ENCODE assay signal across 7 mouse cellular contexts in the genomic region with DNA sequence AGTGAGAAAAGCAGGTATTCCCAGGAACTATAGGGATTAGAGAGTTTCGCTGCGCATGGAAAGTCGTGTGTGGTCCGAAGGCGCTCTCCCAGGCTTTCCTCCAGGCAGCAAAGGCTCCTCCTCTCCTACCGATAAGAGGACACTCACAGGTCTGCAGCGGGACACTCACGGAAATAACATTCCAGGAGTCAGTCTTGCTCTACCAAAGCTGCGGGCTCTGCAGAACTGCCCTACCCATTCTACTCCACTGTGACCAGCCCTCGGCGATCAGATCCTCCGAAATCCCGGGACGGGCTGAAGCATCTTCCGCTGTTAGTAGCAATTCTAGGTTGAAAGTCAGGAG. TPM values are rescaled to one million over a fixed set of nuclear protein-coding genes. Genes with fewer than 3 reads are reported as not detected.
A peak's percentile ranks its signal among the peaks of the same experiment; 100 is the strongest.
DNase-seq lines count a peak whose midpoint lies in the region; ATAC-seq lines count a peak whose summit lies in the region.

No protein-coding gene starts in this region.

- H3K9me3 ChIP-seq in neural tube, embryonic 11.5 days (ENCODE audit: control insufficient read depth, low read length) = no peaks in the 10 kb centered on the region
- H3K9me3 ChIP-seq in embryonic facial prominence, embryonic 15.5 days (replicated peaks) = no peaks in the 10 kb centered on the region
- H3K9me3 ChIP-seq in midbrain, embryonic 16.5 days (replicated peaks; ENCODE audit: control insufficient read depth, low read length, poor library complexity, severe bottlenecking) = no peaks in the 10 kb centered on the region

- no peaks in the 10 kb centered on the region for H3K4me1 ChIP-seq in neural tube, embryonic 11.5 days (ENCODE audit: control insufficient read depth, insufficient read depth, low read length)
- H3K4me1 ChIP-seq in embryonic facial prominence, embryonic 15.5 days = peaks cover 16% of the 10 kb centered on the region
- peaks cover 10% of the 10 kb centered on the region; the same call in 1 of the 2 replicates for H3K4me1 ChIP-seq in midbrain, embryonic 16.5 days (ENCODE audit: control insufficient read depth, insufficient read depth, low read length)

- peak overlapping the region; percentile 18 for H3K4me3 ChIP-seq in neural tube, embryonic 11.5 days (ENCODE audit: low read depth, low read length)
- H3K4me3 ChIP-seq in embryonic facial prominence, embryonic 15.5 days (replicated peaks) = peak overlapping the region; percentile 40
- peak overlapping the region; percentile 40 for H3K4me3 ChIP-seq in midbrain, embryonic 16.5 days (ENCODE audit: low read depth, low read length)

- H3K4me2 ChIP-seq in neural tube, embryonic 11.5 days (ENCODE audit: low read depth) = peak overlapping the region; percentile 48
- peak overlapping the region; percentile 73 for H3K4me2 ChIP-seq in embryonic facial prominence, embryonic 15.5 days (replicated peaks)
- H3K4me2 ChIP-seq in midbrain, embryonic 16.5 days (ENCODE audit: low read length) = peak overlapping the region; percentile 62

- H3K27me3 ChIP-seq in neural tube, embryonic 11.5 days (ENCODE audit: control insufficient read depth, insufficient read depth, low read length) = peaks cover 27% of the 10 kb centered on the region
- peaks cover 44% of the 10 kb centered on the region for H3K27me3 ChIP-seq in embryonic facial prominence, embryonic 15.5 days
- peaks cover 15% of the 10 kb centered on the region for H3K27me3 ChIP-seq in midbrain, embryonic 16.5 days (ENCODE audit: control insufficient read depth, insufficient read depth, low read depth, low read length)

- no peak overlapping the region for H3K9ac ChIP-seq in neural tube, embryonic 11.5 days (ENCODE audit: low read length)
- H3K9ac ChIP-seq in embryonic facial prominence, embryonic 15.5 days = no peak overlapping the region; the same call in 1 of the 2 replicates
- H3K9ac ChIP-seq in midbrain, embryonic 16.5 days (ENCODE audit: low read depth, low read length) = peak overlapping the region; percentile 58

- no peak overlapping the region for H3K27ac ChIP-seq in neural tube, embryonic 11.5 days (ENCODE audit: low read depth, low read length)
- no peak overlapping the region for H3K27ac ChIP-seq in embryonic facial prominence, embryonic 15.5 days (replicated peaks)
- no peak overlapping the region for H3K27ac ChIP-seq in midbrain, embryonic 16.5 days (ENCODE audit: low read length)

- no peak; the same call in 1 of the 2 replicates for ATAC-seq in neural tube, embryonic 11.5 days (ENCODE audit: insufficient read depth, low FRiP score, low TSS enrichment)
- no peak for ATAC-seq in embryonic facial prominence, embryonic 15.5 days (ENCODE audit: insufficient number of reproducible peaks, low FRiP score, low TSS enrichment, low read depth)
- ATAC-seq in midbrain, embryonic 16.5 days = no peak

- peak; percentile 41 for DNase-seq in neural tube, embryonic 11.5 days (ENCODE audit: low spot score)
- no peak for DNase-seq in neural tube, embryonic 10.5 days (ENCODE audit: extremely low spot score, low spot score)
- DNase-seq in kidney, postnatal 10 days = peak; percentile 15
- DNase-seq in left cerebral cortex, postnatal 36 days (ENCODE audit: low spot score in 2 of 2) = no peak
- DNase-seq in urinary bladder, postnatal 10 days (ENCODE audit: low spot score) = no peak

- H3K36me3 ChIP-seq in neural tube, embryonic 11.5 days (ENCODE audit: control insufficient read depth, insufficient read depth, low read length) = no peaks in the 10 kb centered on the region
- no peaks in the 10 kb centered on the region for H3K36me3 ChIP-seq in embryonic facial prominence, embryonic 15.5 days
- H3K36me3 ChIP-seq in midbrain, embryonic 16.5 days (ENCODE audit: control insufficient read depth, insufficient read depth, low read length) = no peaks in the 10 kb centered on the region

- intact Hi-C loops in left cerebral cortex, postnatal 36 days (cut with DNase I) = no loop called here

- 2% methylated on average over 15 of the region's 15 CpGs for WGBS in neural tube, embryonic 11.5 days
- WGBS in embryonic facial prominence, embryonic 15.5 days = 2% methylated on average over 15 of the region's 15 CpGs
- WGBS in midbrain, embryonic 16.5 days = 2% methylated on average over 15 of the region's 15 CpGs

RNA-seq across cellular contexts. Expression of a gene that starts 2.6 kb away (rescaled TPM):
- 2.4 and 3.8 TPM in 2 replicates for polyA plus RNA-seq in neural tube, embryonic 11.5 days (2014; fragmentation: Nextera tagmentation; extraction: Ambion mirVana)
- polyA plus RNA-seq in embryonic facial prominence, embryonic 15.5 days (2015; fragmentation: Nextera tagmentation; extraction: Ambion mirVana) = 16.2 and 17.6 TPM in 2 replicates
- polyA plus RNA-seq in midbrain, embryonic 16.5 days (2015; fragmentation: Nextera tagmentation; extraction: Ambion mirVana) = 0.56 and 0.79 TPM in 2 replicates
- under 1 TPM; 0.35 to 0.57 TPM for total RNA-seq in left cerebral cortex, postnatal 36 days (2021)

RNA-seq across cellular contexts. Expression of a gene that starts 19.8 kb away (rescaled TPM):
- 22.9 and 24.2 TPM in 2 replicates for polyA plus RNA-seq in neural tube, embryonic 11.5 days (2014; fragmentation: Nextera tagmentation; extraction: Ambion mirVana)
- 19.3 and 23.6 TPM in 2 replicates for polyA plus RNA-seq in embryonic facial prominence, embryonic 15.5 days (2015; fragmentation: Nextera tagmentation; extraction: Ambion mirVana)
- 15.4 and 18.2 TPM in 2 replicates for polyA plus RNA-seq in midbrain, embryonic 16.5 days (2015; fragmentation: Nextera tagmentation; extraction: Ambion mirVana)
- total RNA-seq in left cerebral cortex, postnatal 36 days (2021) = 1 to 10 TPM; 4.2 to 5.8 TPM

RNA-seq across cellular contexts. Expression of a gene that starts 48.3 kb away (rescaled TPM):
- polyA plus RNA-seq in neural tube, embryonic 11.5 days (2014; fragmentation: Nextera tagmentation; extraction: Ambion mirVana) = 8.9 and 10.4 TPM in 2 replicates
- polyA plus RNA-seq in embryonic facial prominence, embryonic 15.5 days (2015; fragmentation: Nextera tagmentation; extraction: Ambion mirVana) = 2.8 and 3.4 TPM in 2 replicates
- polyA plus RNA-seq in midbrain, embryonic 16.5 days (2015; fragmentation: Nextera tagmentation; extraction: Ambion mirVana) = 36.5 and 39.4 TPM in 2 replicates
- total RNA-seq in left cerebral cortex, postnatal 36 days (2021) = 100 to 1,000 TPM; 294 to 308 TPM

RNA-seq across cellular contexts. Expression of a gene that starts 57.5 kb away (rescaled TPM):
- polyA plus RNA-seq in neural tube, embryonic 11.5 days (2014; fragmentation: Nextera tagmentation; extraction: Ambion mirVana) = 76.9 and 78.2 TPM in 2 replicates
- 49.9 and 50.6 TPM in 2 replicates for polyA plus RNA-seq in embryonic facial prominence, embryonic 15.5 days (2015; fragmentation: Nextera tagmentation; extraction: Ambion mirVana)
- 51.6 and 55.7 TPM in 2 replicates for polyA plus RNA-seq in midbrain, embryonic 16.5 days (2015; fragmentation: Nextera tagmentation; extraction: Ambion mirVana)
- total RNA-seq in left cerebral cortex, postnatal 36 days (2021) = 10 to 100 TPM; 23.0 to 37.3 TPM

Comparison
In these comparisons a context has a peak if more than half of its experiments do, and no peak if none do; other contexts are left out.
1. DNase-seq: peak in neural tube, embryonic 11.5 days (single experiment) and kidney, postnatal 10 days (single experiment); none in neural tube, embryonic 10.5 days (single experiment), left cerebral cortex, postnatal 36 days (0 of 2) and urinary bladder, postnatal 10 days (single experiment).
2. Peak in every context shown above with its lines, with median percentiles within 50 percentile points of each other: H3K4me2 ChIP-seq and H3K4me3 ChIP-seq.